Mouse (Mus musculus) myocyte (in vitro differentiated cells): ENCODE measurements around the gene Hoxc6.

Experiments used
- E2F4 ChIP-seq: IDR thresholded peaks from one replicate; pipeline ENCODE4 v1.6.1; 2011; ENCODE audit warnings: mild to moderate bottlenecking, control low read depth, moderate library complexity; ENCODE audit not compliant: insufficient read depth
- POLR2A ChIP-seq: IDR thresholded peaks from one replicate; pipeline ENCODE4 v1.6.1; 2011; ENCODE audit warnings: low read depth, mild to moderate bottlenecking, control low read depth, moderate library complexity; ENCODE audit not compliant: insufficient read length

DNA sequence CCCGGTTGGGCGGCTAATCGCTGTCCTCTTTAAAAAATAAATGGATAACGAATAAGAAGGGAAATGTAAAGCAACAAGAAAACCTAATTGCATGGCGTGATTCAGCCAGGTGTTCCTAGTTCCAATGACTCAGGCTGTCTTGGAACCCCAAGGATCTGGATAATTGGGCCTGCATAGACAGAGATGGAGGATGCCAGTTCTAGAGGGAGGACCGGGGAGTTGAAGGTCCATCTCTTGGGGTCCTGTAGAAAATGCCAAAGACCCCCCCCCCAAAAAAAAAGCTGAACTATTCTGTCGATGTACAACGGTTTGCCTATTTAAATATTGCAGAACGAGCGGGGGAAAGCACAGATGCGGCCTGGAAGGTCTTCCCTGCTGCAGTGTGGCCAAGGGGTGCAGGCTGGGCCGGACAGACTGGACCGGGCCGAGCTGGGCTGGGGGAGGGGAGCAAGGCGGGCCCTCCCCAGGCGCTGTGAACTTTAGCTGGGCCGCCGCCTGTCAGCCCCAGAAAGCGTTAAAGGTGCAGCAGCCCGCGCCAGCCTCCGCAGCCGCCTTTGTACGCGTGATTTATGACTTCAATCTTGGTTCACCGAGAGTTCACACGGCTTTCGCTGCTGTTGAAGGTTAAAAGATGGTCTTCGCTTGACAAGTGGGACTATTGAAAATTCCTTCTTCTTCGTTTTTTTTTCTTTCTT lies 63.2 kb downstream of the Hoxc6 start:
- TF ChIP-seq POLR2A (no peak), E2F4 (no peak)
